Mouse (Mus musculus) liver, embryonic 15.5 days (tissue): Measurements from ENCODE around the gene Dnttip1. TPM values are rescaled to one million over a fixed set of nuclear protein-coding genes. Genes with fewer than 3 reads are reported as not detected.

Source experiments
- ATAC-seq: fragments of 200-750 bp; cut with Nextera tagmentation; 2 replicates; pipeline ENCODE4 v1.8.0; 2017; ENCODE audit warnings: moderate number of reproducible peaks, mild to moderate bottlenecking, moderate library complexity; ENCODE audit not compliant: insufficient read depth
- H3K27ac ChIP-seq: fragments of 300-500 bp; sonication (generic); replicated peaks from 2 replicates; pipeline ENCODE4 v1.5.1; 2015; ENCODE audit warnings: mild to moderate bottlenecking, inconsistent platforms
- H3K27me3 ChIP-seq: fragments of 300-500 bp; sonication (generic); 2 replicates; pipeline ENCODE4 v1.6.1; 2015; ENCODE audit warnings: mild to moderate bottlenecking, inconsistent platforms
- H3K36me3 ChIP-seq: fragments of 300-500 bp; sonication (generic); replicated peaks from 2 replicates; pipeline ENCODE4 v1.6.1; 2015; ENCODE audit warnings: moderate library complexity, mild to moderate bottlenecking, inconsistent platforms
- H3K4me1 ChIP-seq: fragments of 300-500 bp; sonication (generic); replicated peaks from 2 replicates; pipeline ENCODE4 v1.6.1; 2015; ENCODE audit warnings: inconsistent platforms
- H3K4me2 ChIP-seq: fragments of 300-500 bp; sonication (generic); 2 replicates; pipeline ENCODE4 v1.6.1; 2015; ENCODE audit warnings: moderate library complexity, mild to moderate bottlenecking, inconsistent platforms
- H3K4me3 ChIP-seq: fragments of 300-500 bp; sonication (generic); replicated peaks from 2 replicates; pipeline ENCODE4 v1.5.1; 2015; ENCODE audit warnings: mild to moderate bottlenecking, inconsistent platforms
- H3K9ac ChIP-seq: fragments of 300-500 bp; sonication (generic); 2 replicates; pipeline ENCODE4 v1.6.1; 2015; ENCODE audit warnings: moderate library complexity, mild to moderate bottlenecking, inconsistent platforms
- H3K9me3 ChIP-seq: fragments of 300-500 bp; sonication (generic); replicated peaks from 2 replicates; pipeline ENCODE4 v1.6.1; 2016; ENCODE audit warnings: inconsistent platforms
- WGBS: fragments of 180-500 bp; shearing (Covaris S2); methylation state at CpG from one replicate; pipeline ENCODE4 v1.1.7; 2015; ENCODE audit warnings: mixed read lengths; ENCODE audit not compliant: insufficient replicate concordance; 5-methylcytosine and 5-hydroxymethylcytosine counted together
- polyA plus RNA-seq: library from polyadenylated mRNA; unstranded; fragments of >200 nt; fragmentation: Nextera tagmentation; extraction: Ambion mirVana; gene quantifications from 2 replicates; pipeline ENCODE4 v1.2.1, GENCODE M21; 2015

The Dnttip1 gene
- polyA plus RNA-seq, 1 experiment from 2014 or later: 41.1 TPM

GRCm38 (mm10) chr2:164804533-164805331 is 58.9 kb downstream of the Dnttip1 start, which contains the start of the genes Acot8 and Zswim3:
Acot8 (minus strand) TSS chr2:164804882.
Zswim3 (plus strand) TSS chr2:164805098.
- Histone ChIP-seq H3K4me3 (peak within 1 kb of the TSS; percentile 92), H3K4me2 (peak within 1 kb of the TSS; percentile 91), H3K36me3 (peaks cover 43% of the 10 kb centered on the region), H3K9ac (peak within 1 kb of the TSS; percentile 89), H3K27ac (peak within 1 kb of the TSS; percentile 99), H3K27me3 (no peaks in the 10 kb centered on the region), H3K9me3 (no peaks in the 10 kb centered on the region), H3K4me1 (peaks cover 39% of the 10 kb centered on the region)
- WGBS: under 1% methylated on average over 47 of the region's 47 CpGs
- ATAC-seq: peak; percentile 93

- H3K4me2 ChIP-seq: peak overlapping the region; percentile 91
- under 1% methylated on average over 21 of the region's 21 CpGs for WGBS
- peak; percentile 79 for ATAC-seq
- H3K9ac ChIP-seq: peak overlapping the region; percentile 75
- H3K36me3 ChIP-seq: peaks cover 40% of the 10 kb centered on the region
- H3K4me3 ChIP-seq: peak overlapping the region; percentile 92
- peaks cover 39% of the 10 kb centered on the region for H3K4me1 ChIP-seq
- H3K9me3 ChIP-seq: no peaks in the 10 kb centered on the region
- peak overlapping the region; percentile 99 for H3K27ac ChIP-seq
- H3K27me3 ChIP-seq: no peaks in the 10 kb centered on the region
Observed at GRCm38 (mm10) chr2:164805332-164805718, 59.5 kb downstream of the Dnttip1 start.

GRCm38 (mm10) chr2:164806614-164807013 is 60.8 kb downstream of the Dnttip1 start:
- no peaks in the 10 kb centered on the region for H3K9me3 ChIP-seq
- 0 out of 2 replicates have a peak overlapping the region, but pooled peaks have one; percentile 24 for H3K27ac ChIP-seq
- H3K27me3 ChIP-seq: no peaks in the 10 kb centered on the region
- H3K9ac ChIP-seq: no peak overlapping the region
- peaks cover 39% of the 10 kb centered on the region for H3K4me1 ChIP-seq
- no peak for ATAC-seq
- peak overlapping the region; percentile 91 for H3K4me2 ChIP-seq
- peak overlapping the region; percentile 92; the same call in 1 of the 2 replicates for H3K4me3 ChIP-seq
- whole genome bisulfite sequencing: 70% methylated on average over 7 of the region's 7 CpGs
- H3K36me3 ChIP-seq: peaks cover 28% of the 10 kb centered on the region

- no peak overlapping the region for H3K4me3 ChIP-seq
- H3K9me3 ChIP-seq: no peaks in the 10 kb centered on the region
- no peak overlapping the region for H3K27ac ChIP-seq
- no peak overlapping the region for H3K9ac ChIP-seq
- ATAC-seq: no peak
- peaks cover 32% of the 10 kb centered on the region for H3K4me1 ChIP-seq
- WGBS: 70% methylated on average over 2 of the region's 2 CpGs
- no peak overlapping the region for H3K4me2 ChIP-seq
- H3K27me3 ChIP-seq: no peaks in the 10 kb centered on the region
- H3K36me3 ChIP-seq: peaks cover 24% of the 10 kb centered on the region
Observed at GRCm38 (mm10) chr2:164813557-164813956, 67.8 kb downstream of the Dnttip1 start.

GRCm38 (mm10) chr2:164815348-164815747 is 69.6 kb downstream of the Dnttip1 start:
- Histone ChIP-seq H3K4me2 (peak overlapping the region; percentile 41), H3K27me3 (no peaks in the 10 kb centered on the region)

GRCm38 (mm10) chr2:164815821-164816220 is 70.0 kb downstream of the Dnttip1 start:
- peaks cover 20% of the 10 kb centered on the region for H3K36me3 ChIP-seq
- no peaks in the 10 kb centered on the region for H3K27me3 ChIP-seq
- peak; percentile 80 for ATAC-seq
- peak overlapping the region; percentile 41 for H3K4me2 ChIP-seq
- H3K9ac ChIP-seq: no peak overlapping the region
- WGBS: 55% methylated on average over 8 of the region's 8 CpGs
- no peak overlapping the region for H3K4me3 ChIP-seq
- H3K4me1 ChIP-seq: peaks cover 32% of the 10 kb centered on the region
- peak overlapping the region; percentile 49 for H3K27ac ChIP-seq
- H3K9me3 ChIP-seq: no peaks in the 10 kb centered on the region

More at GRCm38 (mm10) chr2:164815348-164815747, 69.6 kb downstream of the Dnttip1 start:
- no peaks in the 10 kb centered on the region for H3K9me3 ChIP-seq
- no peak overlapping the region for H3K9ac ChIP-seq
- no peak overlapping the region for H3K4me3 ChIP-seq
- H3K36me3 ChIP-seq: peaks cover 15% of the 10 kb centered on the region
- peak; percentile 66 for ATAC-seq
- H3K4me1 ChIP-seq: peaks cover 32% of the 10 kb centered on the region
- WGBS: 44% methylated on average over 5 of the region's 5 CpGs
- H3K27ac ChIP-seq: peak overlapping the region; percentile 49

GRCm38 (mm10) chr2:164817206-164817605 is 71.4 kb downstream of the Dnttip1 start:
- Histone ChIP-seq H3K4me3 (no peak overlapping the region), H3K4me1 (peaks cover 35% of the 10 kb centered on the region), H3K27ac (no peak overlapping the region), H3K36me3 (peaks cover 30% of the 10 kb centered on the region), H3K9me3 (no peaks in the 10 kb centered on the region), H3K4me2 (no peak overlapping the region), H3K27me3 (no peaks in the 10 kb centered on the region), H3K9ac (no peak overlapping the region)
- WGBS: 74% methylated on average over 6 of the region's 6 CpGs
- no peak for ATAC-seq

- Histone ChIP-seq H3K27ac (no peak overlapping the region), H3K4me3 (no peak overlapping the region), H3K4me1 (peaks cover 39% of the 10 kb centered on the region), H3K9ac (no peak overlapping the region), H3K27me3 (no peaks in the 10 kb centered on the region), H3K4me2 (no peak overlapping the region), H3K9me3 (no peaks in the 10 kb centered on the region), H3K36me3 (peaks cover 27% of the 10 kb centered on the region)
- WGBS: 65% methylated on average over 5 of the region's 5 CpGs
- ATAC-seq: no peak
Observed at GRCm38 (mm10) chr2:164817703-164818102, 71.9 kb downstream of the Dnttip1 start.

Other genes with a start within 250 kb of the Dnttip1 start
- gene Pigt, start 248.5 kb upstream of the Dnttip1 start, polyA plus RNA-seq: 23.6 and 25.9 TPM in 2 replicates
- gene Wfdc2, start 183.6 kb upstream of the Dnttip1 start, polyA plus RNA-seq: 1.7 TPM in 2 replicates
- not detected in 2 replicates for gene Spint3, start 172.5 kb upstream of the Dnttip1 start, polyA plus RNA-seq
- not detected in 2 replicates for gene Wfdc6a, start 160.5 kb upstream of the Dnttip1 start, polyA plus RNA-seq
- not detected in 2 replicates for gene Eppin, start 152.4 kb upstream of the Dnttip1 start, polyA plus RNA-seq
- gene Wfdc6b, start 132.5 kb upstream of the Dnttip1 start, polyA plus RNA-seq: not detected in 2 replicates
- not detected in 2 replicates for gene Wfdc8, start 132.4 kb upstream of the Dnttip1 start, polyA plus RNA-seq
- not detected in 2 replicates for gene Wfdc16, start 107.2 kb upstream of the Dnttip1 start, polyA plus RNA-seq
- gene Wfdc10, start 89.9 kb upstream of the Dnttip1 start, polyA plus RNA-seq: not detected in 2 replicates
- not detected in 2 replicates for gene Wfdc9, start 89.4 kb upstream of the Dnttip1 start, polyA plus RNA-seq
- not detected in 2 replicates for gene Wfdc11, start 71.9 kb upstream of the Dnttip1 start, polyA plus RNA-seq
- gene Wfdc13, start 60.9 kb upstream of the Dnttip1 start, polyA plus RNA-seq: not detected in 2 replicates
- gene Spint4, start 47.5 kb upstream of the Dnttip1 start, polyA plus RNA-seq: not detected in 2 replicates
- not detected in 2 replicates for gene Spint5, start 30.7 kb upstream of the Dnttip1 start, polyA plus RNA-seq
- 2.3 and 2.4 TPM in 2 replicates for gene Wfdc3, start 52 bp upstream of the Dnttip1 start, polyA plus RNA-seq
- gene Ube2c, start 23.9 kb downstream of the Dnttip1 start, polyA plus RNA-seq: 682 and 720 TPM in 2 replicates
- 27.2 and 51.1 TPM in 2 replicates for gene Tnnc2, start 34.0 kb downstream of the Dnttip1 start, polyA plus RNA-seq
- gene Snx21, start 39.8 kb downstream of the Dnttip1 start, polyA plus RNA-seq: 5.6 and 7.9 TPM in 2 replicates
- 20.3 and 21.3 TPM in 2 replicates for gene Acot8, start 58.9 kb downstream of the Dnttip1 start, polyA plus RNA-seq
- 4.3 and 5.5 TPM in 2 replicates for gene Zswim3, start 59.1 kb downstream of the Dnttip1 start, polyA plus RNA-seq
- gene Zswim1, start 76.7 kb downstream of the Dnttip1 start, polyA plus RNA-seq: 4.4 TPM in 2 replicates
- not detected in 2 replicates for gene Spata25, start 82.6 kb downstream of the Dnttip1 start, polyA plus RNA-seq
- 75.4 and 81.1 TPM in 2 replicates for gene Ctsa, start 86.9 kb downstream of the Dnttip1 start, polyA plus RNA-seq
- gene Neurl2, start 87.5 kb downstream of the Dnttip1 start, polyA plus RNA-seq: 1.5 and 2.5 TPM in 2 replicates
- 17.8 and 23.5 TPM in 2 replicates for gene Pltp, start 111.7 kb downstream of the Dnttip1 start, polyA plus RNA-seq
- 38.3 and 40.7 TPM in 2 replicates for gene Pcif1, start 133.3 kb downstream of the Dnttip1 start, polyA plus RNA-seq
- gene Zfp335, start 165.8 kb downstream of the Dnttip1 start, polyA plus RNA-seq: 5.9 and 6.9 TPM in 2 replicates
- 5.9 and 10.2 TPM in 2 replicates for gene Mmp9, start 194.8 kb downstream of the Dnttip1 start, polyA plus RNA-seq
- 0.26 and 0.37 TPM in 2 replicates for gene Slc12a5, start 214.8 kb downstream of the Dnttip1 start, polyA plus RNA-seq